Mouse (Mus musculus): ENCODE data around the gene Srcin1. TPM values are rescaled to one million over a fixed set of nuclear protein-coding genes. Genes with fewer than 3 reads are reported as not detected.
A peak's percentile ranks its signal among the peaks of the same experiment; 100 is the strongest.

Gene Srcin1
- total RNA-seq, 2 experiments from 2014 or later: 0.19 to 0.20 TPM

GRCm38 (mm10) chr11:97579088-97579857 is 3.3 kb upstream of the Srcin1 start:
- intact Hi-C loops (cut with DNase I): loop anchor here (5.0 kb wide), 2 partner anchors 38 to 47 kb away; no protein-coding TSS in a partner anchor
- no peak for DNase-seq

DNA sequence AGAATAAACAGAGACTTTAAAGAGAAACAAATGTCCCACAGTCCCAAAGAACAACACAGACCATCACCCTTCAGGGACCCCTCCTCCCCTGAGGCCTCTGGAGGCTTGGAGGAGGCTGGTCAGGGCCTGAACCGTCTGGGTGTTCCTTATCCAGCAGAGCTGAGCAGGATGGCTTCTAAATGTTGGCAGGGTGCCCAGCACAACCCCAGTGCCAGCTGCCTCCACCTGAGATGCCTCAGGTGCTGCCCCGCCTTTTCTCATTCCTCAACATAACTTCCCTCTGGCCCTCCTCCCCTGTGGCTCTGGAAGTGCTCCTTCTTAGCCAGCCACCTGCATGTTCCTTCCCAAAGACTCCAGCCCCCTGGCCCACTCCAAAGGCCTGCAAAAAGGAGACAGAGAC is 2.3 kb upstream of the Srcin1 start:
- DNase-seq: no peak
- intact Hi-C loops (cut with DNase I): loop anchor here (5.0 kb wide), 2 partner anchors 39 to 46 kb away; no protein-coding TSS in a partner anchor

- intact Hi-C loops (cut with DNase I): loop anchor here (5.0 kb wide), 2 partner anchors 42 to 43 kb away; no protein-coding TSS in a partner anchor
- DNase-seq: peak; percentile 70 to 84
Observed at GRCm38 (mm10) chr11:97575638-97576037, 348 bp downstream of the Srcin1 start.

- intact Hi-C loops (cut with DNase I): loop anchor here (5.0 kb wide), 2 partner anchors 42 to 43 kb away; no protein-coding TSS in a partner anchor
- DNase-seq: peak; percentile 41 to 54
Observed at GRCm38 (mm10) chr11:97575075-97575474, 911 bp downstream of the Srcin1 start.

DNA sequence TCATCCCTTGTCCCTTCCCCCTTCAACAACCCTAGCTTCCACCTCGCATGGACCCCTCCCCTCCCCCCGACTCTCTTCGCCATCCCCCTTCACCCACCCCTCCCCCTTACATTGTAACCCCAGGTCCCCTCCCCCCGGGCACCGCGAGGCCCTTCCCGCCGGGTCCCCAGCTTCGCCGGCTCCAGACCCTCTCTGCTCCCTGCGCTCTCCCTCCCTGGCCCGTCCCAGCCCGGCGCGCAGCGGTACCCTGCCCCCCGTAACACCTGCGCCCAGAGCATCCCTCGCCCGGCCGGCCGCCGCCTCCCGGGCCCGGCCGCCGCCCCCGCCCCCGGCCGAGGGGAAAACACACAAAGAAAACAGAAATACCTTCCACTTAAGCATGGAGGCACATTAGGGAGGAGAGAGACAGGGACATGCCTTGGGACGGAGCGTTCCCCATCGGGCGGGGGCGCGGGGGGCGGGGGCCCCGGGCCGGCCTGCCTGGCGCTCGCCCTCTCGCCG is 1.4 kb downstream of the Srcin1 start:
- intact Hi-C loops (cut with DNase I): loop anchor here (5.0 kb wide), 2 partner anchors 42 to 43 kb away; no protein-coding TSS in a partner anchor
- no peak for DNase-seq

DNA sequence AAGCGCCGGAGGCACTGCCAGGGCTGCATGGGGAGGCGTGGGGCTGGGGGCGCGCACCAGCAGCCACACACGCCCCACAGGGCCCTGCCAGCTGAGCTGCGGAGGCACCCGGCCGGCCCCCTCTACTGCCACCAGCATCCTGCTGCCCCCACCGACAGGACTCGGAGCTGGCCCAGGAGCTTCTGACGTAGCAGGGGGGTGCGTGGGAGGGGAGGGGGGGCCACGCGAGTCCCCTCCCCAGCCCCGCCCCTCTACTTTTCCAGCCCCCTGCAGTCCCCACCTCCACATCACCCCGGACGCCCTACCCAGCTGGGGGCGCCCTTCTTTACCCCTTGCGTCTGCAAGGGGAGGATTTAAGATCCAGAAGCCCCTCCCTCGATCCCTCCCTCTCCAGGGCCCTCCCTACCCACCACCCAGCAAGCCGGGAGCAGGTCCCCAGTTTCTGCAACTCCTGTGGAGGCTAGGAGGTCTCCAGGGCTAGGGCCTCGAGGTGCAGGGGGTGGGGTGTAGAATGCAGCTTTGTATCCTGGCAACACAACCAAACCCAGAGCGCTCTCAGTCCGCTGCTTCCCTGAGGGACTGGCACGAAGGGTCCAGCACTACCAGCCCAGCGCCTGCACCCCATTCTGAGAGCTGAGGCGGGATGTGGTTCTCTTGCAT is 2.0 kb downstream of the Srcin1 start:
- no peak for DNase-seq
- intact Hi-C loops (cut with DNase I): no loop called here

DNA sequence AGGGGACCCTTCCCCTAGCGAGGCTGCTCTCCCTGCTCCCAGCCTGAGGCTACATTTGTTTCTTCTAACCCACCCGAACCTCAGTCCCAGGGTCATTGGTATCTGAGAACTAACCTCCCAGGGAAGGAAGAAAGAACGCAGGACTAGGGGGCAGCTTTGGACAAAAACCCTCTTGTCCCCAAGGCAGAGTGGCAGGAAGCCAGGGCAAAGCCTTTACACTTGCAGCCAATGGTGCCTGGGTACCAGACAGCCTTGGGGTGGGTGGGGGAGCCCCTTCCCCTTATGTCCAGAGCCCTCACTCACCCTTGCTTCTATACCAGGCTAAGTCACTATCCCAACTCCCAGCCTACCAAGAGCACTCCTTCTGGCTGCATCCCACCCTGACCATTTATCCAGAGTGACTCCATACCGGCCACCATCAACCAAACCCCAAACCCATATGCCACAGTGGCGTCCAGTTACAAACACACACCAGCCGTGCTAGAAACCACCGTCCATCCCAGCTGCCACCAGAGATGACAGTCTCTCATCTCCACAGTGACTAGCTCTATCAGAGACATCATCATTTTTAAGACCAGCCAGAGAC is 3.0 kb downstream of the Srcin1 start:
- intact Hi-C loops (cut with DNase I): no loop called here
- DNase-seq: no peak

- intact Hi-C loops (cut with DNase I): no loop called here
Observed at GRCm38 (mm10) chr11:97572089-97572345, 4.0 kb downstream of the Srcin1 start.

GRCm38 (mm10) chr11:97571266-97572088 is 4.5 kb downstream of the Srcin1 start:
- intact Hi-C loops (cut with DNase I): no loop called here
- DNase-seq: no peak

More at GRCm38 (mm10) chr11:97572089-97572345, 4.0 kb downstream of the Srcin1 start:
- no peak for DNase-seq

GRCm38 (mm10) chr11:97570493-97571137 is 5.4 kb downstream of the Srcin1 start:
- intact Hi-C loops (cut with DNase I): no loop called here
- peak; percentile 36 to 45 for DNase-seq

GRCm38 (mm10) chr11:97569806-97570205 is 6.2 kb downstream of the Srcin1 start:
- no peak for DNase-seq
- intact Hi-C loops (cut with DNase I): no loop called here

DNA sequence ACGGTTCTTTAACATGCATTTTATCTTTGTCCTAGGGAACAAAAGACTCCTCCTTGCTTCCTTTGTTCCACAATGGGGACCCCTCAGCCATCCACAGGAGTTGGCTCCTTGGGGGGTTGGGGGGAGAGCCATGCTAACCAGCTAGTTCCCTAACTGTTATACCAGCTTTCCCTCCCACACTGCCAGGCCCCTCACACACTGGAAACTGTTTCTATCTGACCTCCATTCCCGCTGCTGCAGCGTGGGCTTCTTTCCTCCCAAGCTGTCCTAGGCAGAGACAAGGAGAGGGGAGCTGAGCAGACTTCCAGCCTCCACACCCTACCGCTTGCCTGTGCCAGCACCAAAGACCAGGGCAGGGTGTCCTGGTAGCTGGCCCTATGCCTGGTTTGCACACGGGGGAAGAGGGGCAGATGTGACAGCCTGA is 6.7 kb downstream of the Srcin1 start:
- DNase-seq: no peak
- intact Hi-C loops (cut with DNase I): no loop called here

GRCm38 (mm10) chr11:97568729-97569128 is 7.3 kb downstream of the Srcin1 start:
- intact Hi-C loops (cut with DNase I): no loop called here

DNA sequence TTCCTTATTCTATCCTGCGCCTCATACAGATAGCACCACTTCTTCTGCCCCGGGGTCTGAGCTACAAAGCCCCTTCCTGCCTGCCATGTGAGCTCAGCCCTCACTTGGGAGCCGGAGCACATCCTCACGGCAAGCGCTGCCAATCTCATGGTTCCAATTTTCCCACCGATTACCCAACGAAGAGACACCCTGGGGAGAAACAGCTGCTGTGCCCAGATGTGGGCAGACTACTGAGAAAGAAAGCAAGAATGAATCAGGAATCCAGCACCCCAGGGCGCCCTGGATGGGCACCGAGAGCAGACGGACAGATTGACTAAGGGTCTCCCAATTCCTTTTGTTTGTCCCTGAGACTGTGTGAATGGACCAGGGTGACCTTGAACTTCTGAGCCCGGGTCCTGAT is 8.5 kb downstream of the Srcin1 start:
- intact Hi-C loops (cut with DNase I): no loop called here

More at GRCm38 (mm10) chr11:97568729-97569128, 7.3 kb downstream of the Srcin1 start:
- peak; percentile 92 to 94 for DNase-seq

GRCm38 (mm10) chr11:97566551-97566950 is 9.4 kb downstream of the Srcin1 start:
- no peak for DNase-seq
- intact Hi-C loops (cut with DNase I): no loop called here

More for the DNA sequence above, 8.5 kb downstream of the Srcin1 start:
- no peak for DNase-seq

GRCm38 (mm10) chr11:97563730-97564129 is 12.3 kb downstream of the Srcin1 start:
- no peak for DNase-seq
- intact Hi-C loops (cut with DNase I): no loop called here

DNA sequence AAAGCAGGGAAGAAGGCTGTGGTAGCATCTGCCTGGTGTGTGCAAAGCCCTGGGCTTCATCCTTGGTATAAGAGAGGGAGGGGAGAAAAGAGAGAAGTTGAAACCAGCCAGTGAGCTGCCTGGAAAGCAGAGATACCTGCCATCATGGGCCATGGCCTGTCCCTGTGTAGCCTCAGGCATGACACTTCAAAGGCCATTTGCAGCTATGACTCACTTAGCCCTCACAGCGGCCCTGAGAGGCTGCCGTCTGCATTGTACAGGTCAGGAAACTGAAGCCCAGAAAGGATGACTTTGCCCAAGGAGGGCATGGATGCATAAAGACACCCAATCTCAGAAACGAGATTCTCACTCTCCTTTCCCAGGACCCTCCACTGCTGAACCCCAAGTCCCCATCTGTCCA is 13.4 kb downstream of the Srcin1 start:
- no peak for DNase-seq
- intact Hi-C loops (cut with DNase I): no loop called here

- DNase-seq: no peak
- intact Hi-C loops (cut with DNase I): no loop called here
Observed at GRCm38 (mm10) chr11:97560210-97560963, 15.6 kb downstream of the Srcin1 start.

- intact Hi-C loops (cut with DNase I): no loop called here
- DNase-seq: no peak
Observed at GRCm38 (mm10) chr11:97559549-97559948, 16.4 kb downstream of the Srcin1 start.
